Mouse (Mus musculus): ENCODE measurements around the gene Zmiz1.

The Zmiz1 gene

DNA sequence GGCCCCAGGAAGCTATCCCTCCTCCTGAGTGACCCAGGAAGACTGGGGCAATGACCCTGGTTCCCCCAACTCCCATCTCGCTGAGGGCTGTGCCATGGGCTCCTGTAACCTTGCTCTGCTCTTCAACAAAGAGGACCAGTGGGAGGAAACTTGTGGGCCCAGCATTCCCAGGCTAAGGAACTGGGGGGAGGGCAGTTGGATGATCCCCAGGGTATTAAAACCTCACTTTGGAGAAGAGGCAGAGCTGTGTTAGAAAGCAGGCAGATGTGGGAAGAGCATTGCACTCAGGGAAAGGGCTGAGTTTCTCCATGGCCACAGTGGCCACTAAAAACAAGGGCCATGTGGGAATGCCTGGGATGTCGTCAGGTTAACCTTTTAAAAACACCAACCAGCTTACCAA is 129.2 kb downstream of the Zmiz1 start:
- DNase-seq (ENCODE audit: low read depth, low spot score) = no peak

DNA sequence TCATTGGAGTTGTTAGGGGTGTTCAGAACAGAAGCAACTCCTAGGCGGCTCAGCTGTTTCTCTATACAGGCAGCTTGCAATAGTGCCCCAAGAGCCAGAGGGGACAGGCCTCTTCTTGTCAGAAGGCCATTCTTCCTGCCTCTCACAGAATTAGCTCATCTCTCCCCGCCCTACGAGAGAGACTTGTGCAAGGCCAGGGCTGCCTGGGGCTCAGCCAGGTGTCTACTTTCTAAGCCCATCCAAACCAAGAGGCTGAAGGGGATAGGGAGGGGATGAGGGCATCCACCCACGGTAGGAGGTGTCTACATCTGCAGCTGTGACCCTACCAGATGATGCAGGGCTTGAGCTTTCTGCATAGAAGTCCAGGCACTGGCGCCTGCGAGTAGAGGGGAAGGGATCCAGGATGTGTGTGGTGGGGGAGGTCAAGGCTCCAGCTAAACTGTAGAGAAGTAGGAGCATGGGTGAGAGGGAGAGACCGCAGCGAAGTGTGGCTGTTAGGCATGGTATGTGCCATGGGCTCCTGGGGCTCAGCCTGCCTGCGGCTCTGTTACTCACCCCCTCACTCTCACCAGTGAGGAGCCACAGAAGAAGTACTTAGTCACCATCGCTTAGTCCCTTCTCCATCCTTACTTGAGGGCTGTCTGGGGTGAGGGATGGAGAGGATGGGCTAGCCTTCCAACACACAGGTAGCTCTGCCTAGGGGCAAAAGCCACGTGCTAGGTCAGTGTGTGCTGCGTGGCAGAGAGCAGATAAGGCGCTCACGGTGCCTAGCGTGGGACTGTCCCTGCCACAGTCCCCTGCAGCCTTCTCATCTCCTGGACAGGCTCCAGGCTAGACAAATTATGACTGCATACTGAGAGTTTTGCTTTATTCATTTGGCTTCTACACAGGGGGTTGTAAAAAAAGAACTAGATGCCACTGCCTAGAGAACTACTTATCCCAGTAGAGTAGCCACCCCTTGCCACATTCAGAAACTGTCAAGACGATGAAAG is 130.3 kb downstream of the Zmiz1 start:
- DNase-seq (ENCODE audit: low read depth, low spot score) = no peak

DNA sequence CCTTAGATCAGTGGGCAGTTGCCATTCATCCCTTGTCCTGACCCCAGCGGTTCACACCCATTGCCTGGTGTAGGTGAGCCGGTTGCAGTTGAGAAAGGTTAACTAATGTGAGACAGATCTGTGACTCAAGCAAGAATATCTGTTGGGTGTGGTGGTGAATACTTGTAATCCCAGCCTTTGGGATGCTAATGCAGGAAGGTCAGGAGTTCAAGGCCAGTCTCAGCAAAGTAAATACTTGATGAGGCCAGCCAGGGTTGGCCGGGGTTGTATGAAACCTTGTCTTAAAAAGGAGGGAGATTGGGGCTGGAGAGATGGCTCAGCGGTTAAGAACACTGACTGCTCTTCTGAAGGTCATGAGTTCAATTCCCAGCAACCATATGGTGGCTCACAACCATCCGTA is 132.0 kb downstream of the Zmiz1 start:
- DNase-seq (ENCODE audit: low read depth, low spot score) = no peak

DNA sequence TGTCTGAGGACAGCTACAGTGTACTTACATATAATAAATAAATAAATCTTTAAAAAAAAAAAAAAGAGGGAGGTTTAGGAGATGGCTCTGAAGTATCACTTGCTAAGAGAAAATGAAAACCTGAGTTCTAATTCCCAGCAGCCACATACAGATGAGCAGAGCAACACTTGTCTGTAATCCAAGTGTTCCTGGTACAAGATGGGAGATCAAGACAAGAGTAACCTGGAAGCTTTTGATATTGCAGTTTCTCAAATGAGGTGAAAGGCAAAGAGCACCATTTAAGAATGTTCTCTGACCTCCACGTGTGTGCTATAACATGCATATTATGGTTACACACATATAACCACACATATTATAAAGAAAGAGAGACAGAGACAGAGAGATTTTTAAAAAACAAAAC is 132.4 kb downstream of the Zmiz1 start:
- no peak for DNase-seq (ENCODE audit: low read depth, low spot score)

DNA sequence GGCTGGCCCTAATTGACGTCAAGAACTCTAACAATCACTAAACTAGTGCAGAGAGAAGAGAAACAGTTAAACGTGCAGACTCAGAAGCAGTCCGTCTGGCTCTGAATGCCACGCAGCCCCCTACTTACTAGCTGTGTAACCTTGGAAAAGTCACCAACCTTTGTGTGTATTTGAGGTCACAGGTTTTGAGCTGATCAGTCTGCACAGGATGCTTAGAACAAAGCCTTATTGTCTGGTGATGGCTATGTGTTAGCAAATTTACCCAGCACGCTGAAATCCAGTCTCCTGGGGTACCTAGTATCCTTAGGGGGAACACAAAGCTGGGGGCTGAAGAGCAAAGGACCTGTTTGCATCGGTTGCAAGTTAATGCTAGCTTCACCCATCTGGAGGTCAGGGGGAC is 133.5 kb downstream of the Zmiz1 start:
- DNase-seq (ENCODE audit: low read depth, low spot score) = no peak

DNA sequence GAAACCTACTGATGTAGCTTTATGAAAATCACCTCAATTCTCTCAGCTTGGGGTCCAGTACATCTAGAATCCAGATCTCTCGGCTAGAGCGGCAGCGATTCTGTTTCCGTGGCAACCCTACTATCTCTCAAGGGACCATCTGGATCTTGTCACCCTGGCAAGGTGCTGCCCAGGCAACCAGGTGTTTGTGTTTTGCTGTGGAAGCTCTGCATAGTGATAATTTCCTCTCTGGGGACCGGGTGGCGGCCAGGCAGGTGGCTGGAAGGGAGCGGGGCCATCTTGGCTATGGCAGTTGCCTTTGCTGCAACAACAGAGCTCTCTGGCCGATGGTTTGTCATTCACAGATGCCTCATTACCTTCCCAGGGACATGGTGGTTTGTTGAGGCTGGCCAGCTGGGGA is 134.9 kb downstream of the Zmiz1 start:
- no peak for DNase-seq (ENCODE audit: low read depth, low spot score)

DNA sequence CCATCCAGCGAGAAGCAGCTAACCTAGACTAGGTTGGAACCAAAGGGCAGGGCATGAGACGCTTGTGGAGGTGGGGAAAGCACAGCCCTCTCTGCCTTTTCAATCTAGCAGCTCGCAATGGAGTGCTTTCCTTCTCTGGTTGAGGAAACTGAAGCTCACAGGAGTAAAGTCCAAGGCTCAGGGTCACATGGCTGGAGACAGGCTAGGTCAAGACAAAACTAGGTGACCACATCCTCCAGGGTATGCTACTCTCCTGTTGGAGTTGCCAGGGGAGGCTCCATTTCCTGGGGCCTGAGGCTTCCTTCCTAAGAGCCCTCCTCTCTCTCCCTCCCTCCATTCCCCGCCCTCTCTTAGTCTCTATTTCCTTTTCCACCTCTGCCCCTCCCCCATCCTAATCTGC is 135.6 kb downstream of the Zmiz1 start:
- DNase-seq (ENCODE audit: low read depth, low spot score) = no peak

DNA sequence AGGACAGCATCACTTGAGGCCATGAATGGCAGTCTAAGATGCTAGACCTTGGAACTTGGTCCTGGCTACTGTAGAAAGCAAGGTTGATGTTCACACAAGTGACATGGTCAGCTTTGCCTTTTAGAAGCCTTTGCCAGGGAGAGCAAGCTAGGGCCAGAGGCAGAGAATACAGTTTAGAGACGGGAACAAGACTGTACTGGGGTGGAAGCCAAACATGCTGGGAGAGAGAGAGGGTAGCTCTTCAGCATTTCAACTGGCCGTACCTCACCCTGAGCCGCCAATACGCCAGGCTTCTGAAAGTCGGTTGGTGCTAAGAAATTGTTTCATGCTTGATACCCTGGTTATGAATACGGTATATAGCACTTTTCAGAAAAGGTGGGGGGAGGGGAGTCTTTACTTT is 140.0 kb downstream of the Zmiz1 start:
- DNase-seq (ENCODE audit: low read depth, low spot score) = no peak

DNA sequence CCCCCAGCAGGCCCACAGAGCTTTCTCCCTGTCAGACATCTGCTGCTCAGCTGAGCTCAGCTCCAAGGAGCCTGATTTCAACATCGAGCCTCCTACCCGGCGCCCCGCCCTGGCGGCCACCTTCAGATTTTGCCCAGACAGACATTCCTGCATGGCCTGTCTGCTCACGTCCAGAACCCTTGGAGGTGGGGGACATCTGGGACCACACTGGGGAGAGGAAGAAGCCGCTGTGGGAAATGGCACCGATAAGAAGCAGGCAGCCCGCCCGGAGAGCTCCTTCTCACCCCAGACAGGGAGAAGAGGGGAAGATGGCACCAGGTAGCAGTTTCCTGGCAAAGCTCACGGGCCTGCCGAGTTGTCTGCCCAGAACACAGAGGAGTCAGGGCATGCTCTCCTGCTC is 140.9 kb downstream of the Zmiz1 start:
- no peak for DNase-seq (ENCODE audit: low read depth, low spot score)

DNA sequence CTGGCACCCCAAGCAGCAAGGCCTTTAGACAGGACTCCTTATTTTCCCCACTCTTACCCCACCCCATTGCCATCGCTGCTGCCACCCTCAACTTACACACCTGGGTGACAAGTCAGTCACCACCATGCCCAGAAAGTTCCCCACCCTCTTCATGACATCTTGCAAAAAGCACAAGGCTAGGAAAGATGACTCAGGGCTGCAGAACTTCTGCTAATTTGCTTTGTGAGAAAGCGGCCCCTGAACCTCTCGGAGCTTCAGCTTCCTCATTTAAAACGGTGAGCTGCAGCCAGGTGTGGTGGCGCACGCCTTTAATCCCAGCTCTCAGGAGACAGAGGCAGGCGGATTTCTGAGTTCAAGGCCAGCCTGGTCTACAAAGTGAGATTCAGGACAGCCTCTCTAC is 141.4 kb downstream of the Zmiz1 start:
- no peak for DNase-seq (ENCODE audit: low read depth, low spot score)

DNA sequence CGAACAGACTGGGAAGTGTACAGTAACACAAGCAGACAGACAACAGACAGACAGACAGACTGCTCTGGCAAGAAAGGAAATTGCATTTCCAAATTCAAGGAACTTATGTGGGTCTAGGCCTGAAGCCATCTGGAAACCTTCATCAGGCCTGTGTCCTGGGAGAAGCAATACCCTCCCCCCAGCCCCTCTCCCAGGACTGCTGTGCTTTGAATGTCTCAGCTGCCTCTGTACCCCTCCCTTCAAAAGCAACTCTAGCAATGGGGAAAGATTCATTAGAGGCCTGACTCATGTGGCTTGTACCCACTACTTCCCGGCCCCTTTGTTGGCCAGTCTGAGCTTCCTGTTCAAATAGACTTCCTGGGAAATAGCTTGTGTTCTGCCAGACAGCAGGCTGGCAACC is 142.0 kb downstream of the Zmiz1 start:
- no peak for DNase-seq (ENCODE audit: low read depth, low spot score)

DNA sequence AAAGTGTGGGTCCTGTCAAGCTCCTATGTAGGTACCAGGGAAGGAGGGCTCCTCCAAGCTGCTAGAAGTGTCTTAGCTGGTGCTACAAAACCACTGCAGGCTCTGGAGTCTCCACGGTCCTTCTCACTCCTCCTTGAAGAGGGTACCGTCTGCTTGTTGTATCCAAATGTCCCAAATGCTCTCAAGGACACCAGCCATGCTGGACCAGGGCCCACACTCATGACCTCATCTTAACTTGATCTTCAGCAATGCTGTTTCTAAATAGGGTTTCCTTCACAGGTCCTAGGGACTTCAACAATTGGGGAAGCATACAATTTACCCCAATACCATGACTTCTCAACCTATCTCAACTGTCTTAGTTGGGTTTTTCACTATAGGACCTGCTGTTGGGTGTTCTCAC is 143.0 kb downstream of the Zmiz1 start:
- DNase-seq (ENCODE audit: low read depth, low spot score) = no peak

DNA sequence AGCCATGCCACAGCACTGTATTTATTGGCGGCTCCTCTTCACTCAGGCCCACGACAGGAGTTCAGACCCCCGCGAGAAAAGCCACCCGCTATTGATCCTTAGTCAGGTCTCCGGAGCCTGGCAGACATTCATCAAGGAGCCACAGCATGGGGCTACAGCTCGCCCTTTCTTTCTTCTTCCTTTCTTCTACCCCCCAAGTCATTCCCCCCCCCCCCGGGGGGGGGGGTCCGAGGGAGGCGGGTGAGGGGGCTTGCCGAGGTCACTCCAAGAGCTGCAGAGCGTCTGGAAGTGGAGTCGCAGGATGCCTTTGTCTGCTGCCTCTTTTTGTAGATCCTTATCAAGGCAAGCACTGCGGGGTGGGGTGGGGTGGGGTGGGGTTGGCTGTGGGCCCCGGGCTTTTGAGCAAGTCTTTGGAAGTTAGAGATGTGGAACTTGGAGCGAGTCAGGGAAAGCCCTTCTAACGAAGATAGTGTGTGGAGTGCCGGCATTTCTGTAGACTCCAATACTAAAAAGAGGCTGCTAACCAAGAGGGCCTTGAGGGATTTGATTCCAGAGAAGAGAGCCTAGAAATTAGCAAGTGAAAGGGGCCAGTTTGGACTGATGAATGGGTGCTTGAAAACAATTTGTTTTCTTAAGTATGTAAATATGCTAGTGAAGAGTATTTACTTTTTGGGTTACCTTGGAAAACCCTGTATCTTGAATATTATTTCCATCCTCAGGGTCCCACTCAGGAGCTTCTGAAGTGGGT is 145.6 kb downstream of the Zmiz1 start:
- DNase-seq (ENCODE audit: low read depth, low spot score) = no peak

DNA sequence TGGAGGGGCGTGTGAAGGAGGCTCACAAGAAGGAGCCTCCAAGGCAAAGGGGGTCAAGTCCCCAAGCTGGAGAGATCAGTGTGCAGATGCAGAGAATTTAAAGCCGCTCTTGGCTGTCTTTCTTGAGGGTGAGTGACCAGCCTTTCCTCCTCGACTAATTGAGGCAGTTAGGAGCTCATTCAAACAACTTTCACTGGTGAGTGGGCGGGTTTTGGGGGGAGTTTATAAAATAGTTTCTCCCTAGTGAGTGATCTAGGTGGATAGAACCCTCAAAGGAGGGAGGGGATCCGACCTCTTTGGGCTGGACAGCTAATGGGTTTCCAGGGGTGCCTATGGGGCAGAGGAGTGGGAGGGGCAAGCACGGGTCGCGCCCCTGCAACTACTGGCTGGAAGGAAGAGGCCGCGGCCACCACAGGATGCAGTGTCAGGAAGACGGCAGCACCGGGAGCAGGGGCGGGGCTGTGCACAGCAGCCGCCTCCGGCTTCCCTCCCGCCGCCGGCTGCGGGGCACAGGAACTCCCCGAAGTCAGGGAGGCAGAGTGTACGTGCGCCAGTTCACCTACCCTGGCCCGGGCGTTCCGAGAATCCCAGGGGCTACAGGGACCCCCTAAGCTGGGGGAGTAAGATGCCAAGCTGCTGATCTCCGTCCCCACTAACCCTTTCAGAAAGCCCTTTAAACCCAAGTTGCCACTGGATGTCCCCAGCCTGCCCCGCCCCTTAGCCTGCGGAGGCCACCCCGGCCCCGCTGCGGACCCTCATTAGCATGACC is 147.6 kb downstream of the Zmiz1 start:
- DNase-seq (ENCODE audit: low read depth, low spot score) = no peak

DNA sequence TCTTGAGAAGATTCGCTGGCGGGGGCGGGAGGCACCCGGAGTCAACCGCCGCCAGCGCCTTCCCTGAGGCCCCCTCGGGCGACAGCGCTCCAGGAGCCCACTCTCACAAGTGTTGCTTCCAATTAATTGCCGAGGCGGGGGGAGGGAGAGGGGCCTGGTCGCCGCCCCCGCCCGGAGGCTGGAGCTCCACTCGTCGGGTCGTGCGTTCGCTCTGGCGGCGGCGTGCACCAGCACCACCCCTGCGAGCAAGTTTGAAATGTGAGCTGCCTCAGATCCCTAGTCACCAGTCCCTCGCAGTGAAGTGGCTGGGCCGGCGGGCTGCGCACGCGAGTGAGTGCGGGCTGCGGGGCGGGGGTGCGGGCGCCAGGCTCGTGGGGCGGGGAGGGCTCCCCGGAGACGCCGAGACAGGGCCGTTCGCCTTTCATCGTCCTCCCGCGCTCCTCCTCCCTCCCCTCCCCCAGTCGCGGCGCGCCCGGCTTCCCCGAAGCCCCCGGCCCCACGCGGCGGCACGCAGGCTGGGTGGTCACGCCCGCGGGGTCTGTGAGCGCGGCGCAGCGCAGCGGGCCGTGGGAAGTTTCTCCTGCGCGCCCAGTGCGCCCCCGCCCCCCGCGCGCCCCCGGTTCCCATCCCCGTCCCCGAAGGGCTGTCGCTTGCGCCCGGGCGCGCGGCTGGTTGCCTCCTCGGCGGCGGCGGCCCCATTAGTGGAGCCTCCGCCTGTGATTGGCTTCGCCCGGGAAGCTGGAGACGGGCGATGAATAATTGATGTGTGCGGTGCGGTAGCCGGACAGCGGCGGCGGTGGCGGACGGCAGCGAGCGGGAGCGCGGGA is 148.4 kb downstream of the Zmiz1 start:
- DNase-seq (ENCODE audit: low read depth, low spot score) = peak; percentile 61

DNA sequence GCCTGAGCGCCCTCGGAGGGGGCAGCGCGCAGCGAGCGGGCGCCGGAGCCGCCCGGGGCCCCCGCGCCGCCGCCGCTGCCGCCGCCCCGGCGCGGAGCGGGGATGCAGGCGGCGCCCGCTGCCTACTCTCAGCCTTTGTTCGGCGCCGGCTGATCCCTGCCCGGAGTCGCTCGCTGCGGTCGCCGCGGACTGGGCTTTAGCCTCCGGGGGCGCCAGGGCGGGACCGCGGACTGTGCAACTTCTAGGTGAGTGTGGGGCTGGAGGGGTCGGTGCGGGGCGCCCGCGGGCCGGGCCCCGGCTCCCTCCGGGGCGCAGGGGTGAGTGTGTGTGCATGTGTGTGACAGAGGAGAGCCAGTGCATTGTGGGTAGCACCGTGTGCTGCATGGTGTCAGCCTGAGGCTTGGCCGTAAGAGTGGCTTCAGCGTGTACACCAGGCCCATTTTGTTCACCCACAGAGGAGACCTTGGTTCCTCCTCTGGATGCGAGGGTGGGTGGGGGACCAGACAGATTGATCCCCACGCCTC is 149.0 kb downstream of the Zmiz1 start:
- no peak for DNase-seq (ENCODE audit: low read depth, low spot score)

DNA sequence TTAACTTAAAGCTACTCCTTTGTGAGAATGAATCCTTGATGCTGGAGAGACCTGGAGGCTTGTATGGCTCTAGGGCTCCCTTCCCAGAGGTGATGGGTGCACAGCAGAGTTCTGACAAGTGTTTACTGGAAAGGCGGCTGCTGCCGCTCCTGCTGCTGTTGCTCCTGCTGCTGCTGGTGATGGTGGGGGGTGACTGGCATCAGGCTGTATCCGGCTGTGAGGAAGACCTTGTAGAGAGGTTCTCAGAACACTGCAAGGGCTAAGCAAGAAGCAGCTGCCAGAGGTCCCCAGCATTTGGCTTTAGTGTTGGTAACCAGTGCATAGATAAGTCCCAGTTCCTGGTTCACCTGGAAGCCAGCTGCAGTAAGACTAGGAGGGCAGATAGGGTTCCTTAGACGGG is 149.6 kb downstream of the Zmiz1 start:
- no peak for DNase-seq (ENCODE audit: low read depth, low spot score)

DNA sequence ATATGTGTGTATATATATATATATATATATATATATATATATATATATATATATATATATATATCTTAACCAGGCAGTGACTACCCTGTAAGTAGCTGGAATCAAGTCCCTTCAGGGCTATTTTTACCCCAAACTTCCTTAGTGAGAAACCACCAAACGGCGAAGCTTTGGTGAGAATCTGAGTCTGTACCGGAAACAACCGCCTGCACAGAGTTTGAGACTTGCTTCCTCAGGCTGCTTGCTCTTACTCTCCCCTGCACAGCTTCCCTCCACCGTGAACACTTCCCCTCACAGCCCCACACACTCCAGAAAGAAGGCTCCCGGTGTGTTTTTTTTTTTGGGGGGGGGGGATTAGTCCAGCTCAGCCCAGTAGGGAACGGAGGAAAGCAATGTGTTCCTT is 150.4 kb downstream of the Zmiz1 start:
- no peak for DNase-seq (ENCODE audit: low read depth, low spot score)

DNA sequence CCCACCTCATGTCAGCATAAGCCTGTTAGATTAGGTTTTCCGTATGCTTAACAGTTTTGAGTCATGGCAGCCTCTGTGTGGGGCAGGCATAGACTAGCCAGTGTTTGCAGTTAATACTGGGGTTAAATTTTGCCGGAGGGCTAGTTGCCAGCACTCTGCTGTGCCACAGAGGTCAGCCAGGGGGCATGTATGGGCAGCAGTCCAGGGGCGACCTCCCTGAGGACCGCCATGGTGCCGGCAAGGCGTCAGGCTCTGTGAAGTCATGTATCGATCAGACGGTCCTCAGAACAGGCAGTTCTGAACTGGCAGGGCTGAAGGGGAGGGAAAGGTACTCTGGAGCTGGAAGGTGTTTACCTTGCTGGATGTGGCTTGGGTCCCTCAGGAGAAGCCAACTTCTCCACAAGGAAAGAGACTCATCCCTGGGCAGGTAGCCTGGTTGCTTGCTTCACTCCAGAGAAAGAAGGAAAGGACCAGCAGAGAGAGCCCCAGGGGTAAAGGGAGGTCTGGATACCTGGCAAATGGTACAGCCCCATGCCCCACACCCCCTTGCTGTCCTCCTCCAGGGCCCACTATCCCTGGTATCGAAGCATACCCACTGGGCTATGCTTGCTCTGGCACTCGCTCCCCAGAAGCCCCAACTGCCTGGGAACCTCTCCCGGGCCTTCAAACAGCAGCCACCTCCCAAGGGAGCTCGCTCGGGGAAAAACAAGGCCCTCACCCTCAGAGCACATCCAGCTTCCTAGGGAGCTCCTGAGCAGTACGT is 151.6 kb downstream of the Zmiz1 start:
- DNase-seq (ENCODE audit: low read depth, low spot score) = no peak

DNA sequence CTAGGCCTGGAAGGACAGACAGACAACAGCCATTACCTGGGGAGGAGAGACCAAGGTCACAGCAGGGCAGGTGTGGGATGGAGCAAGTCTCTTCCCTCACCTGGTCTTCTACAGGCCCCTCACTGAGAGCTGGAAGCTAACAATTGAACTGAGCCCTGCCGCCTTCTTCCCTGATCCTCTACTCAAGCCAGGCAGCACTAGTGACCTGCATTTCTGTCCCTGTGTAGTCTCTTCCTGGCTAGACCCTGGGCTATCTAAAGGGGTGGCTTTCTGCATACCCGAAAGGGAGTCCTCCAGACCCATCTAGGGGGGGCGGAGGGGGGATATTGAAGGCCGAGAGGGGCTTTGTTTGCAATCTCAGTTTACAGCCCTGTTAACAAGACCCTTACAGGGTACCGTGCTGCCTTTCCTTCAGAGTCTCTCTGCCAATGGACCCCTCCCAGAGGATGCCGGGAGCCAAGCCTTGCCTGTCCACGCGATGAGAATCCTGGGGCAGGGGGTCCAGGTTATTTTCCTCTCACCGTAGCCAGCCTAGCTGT is 152.2 kb downstream of the Zmiz1 start:
- DNase-seq (ENCODE audit: low read depth, low spot score) = no peak

Measured in retina, postnatal 7 days (tissue).